Mouse (Mus musculus) forebrain, embryonic 16.5 days (tissue): ENCODE data around the gene Fam210b. TPM values are rescaled to one million over a fixed set of nuclear protein-coding genes. Genes with fewer than 3 reads are reported as not detected.

Experiments used
- polyA plus RNA-seq: library from polyadenylated mRNA; unstranded; fragments of >200 nt; fragmentation: Nextera tagmentation; extraction: Ambion mirVana; gene quantifications from 2 replicates; pipeline ENCODE4 v1.2.1, GENCODE M21; 2015

The Fam210b gene
- polyA plus RNA-seq, 1 experiment from 2014 or later: 77.9 TPM

Other genes with a start within 250 kb of the Fam210b start
- 0.17 and 0.20 TPM in 2 replicates for gene Mc3r, start 97.1 kb upstream of the Fam210b start, polyA plus RNA-seq
- gene Aurka, start 25.0 kb downstream of the Fam210b start, polyA plus RNA-seq: 38.3 and 45.3 TPM in 2 replicates
- gene Cstf1, start 25.1 kb downstream of the Fam210b start, polyA plus RNA-seq: 27.5 and 29.9 TPM in 2 replicates
- gene Cass4, start 48.2 kb downstream of the Fam210b start, polyA plus RNA-seq: 0.13 and 0.19 TPM in 2 replicates
- gene Rtf2, start 95.0 kb downstream of the Fam210b start, polyA plus RNA-seq: 108 and 112 TPM in 2 replicates
- gene Gcnt7, start 113.0 kb downstream of the Fam210b start, polyA plus RNA-seq: 2.2 and 2.8 TPM in 2 replicates
- gene Fam209, start 127.0 kb downstream of the Fam210b start, polyA plus RNA-seq: 0.43 TPM in 1 of 2 replicates, not detected in the other
- gene Tfap2c, start 204.0 kb downstream of the Fam210b start, polyA plus RNA-seq: 22.3 and 28.5 TPM in 2 replicates